Mouse (Mus musculus) neutrophil, adult 59 days (primary cell): ENCODE measurements around the gene Gtf2b. TPM values are rescaled to one million over a fixed set of nuclear protein-coding genes. Genes with fewer than 3 reads are reported as not detected.

Experiments
- total RNA-seq, 2 experiments: library from RNA; stranded (reverse); gene quantifications; 1 replicate in 1 of 2; 2 replicates in 1 of 2; pipeline ENCODE4 v1.2.4; 2023

Gtf2b gene
- 10 to 100 TPM; 50.9 to 54.6 TPM for total RNA-seq

DNA sequence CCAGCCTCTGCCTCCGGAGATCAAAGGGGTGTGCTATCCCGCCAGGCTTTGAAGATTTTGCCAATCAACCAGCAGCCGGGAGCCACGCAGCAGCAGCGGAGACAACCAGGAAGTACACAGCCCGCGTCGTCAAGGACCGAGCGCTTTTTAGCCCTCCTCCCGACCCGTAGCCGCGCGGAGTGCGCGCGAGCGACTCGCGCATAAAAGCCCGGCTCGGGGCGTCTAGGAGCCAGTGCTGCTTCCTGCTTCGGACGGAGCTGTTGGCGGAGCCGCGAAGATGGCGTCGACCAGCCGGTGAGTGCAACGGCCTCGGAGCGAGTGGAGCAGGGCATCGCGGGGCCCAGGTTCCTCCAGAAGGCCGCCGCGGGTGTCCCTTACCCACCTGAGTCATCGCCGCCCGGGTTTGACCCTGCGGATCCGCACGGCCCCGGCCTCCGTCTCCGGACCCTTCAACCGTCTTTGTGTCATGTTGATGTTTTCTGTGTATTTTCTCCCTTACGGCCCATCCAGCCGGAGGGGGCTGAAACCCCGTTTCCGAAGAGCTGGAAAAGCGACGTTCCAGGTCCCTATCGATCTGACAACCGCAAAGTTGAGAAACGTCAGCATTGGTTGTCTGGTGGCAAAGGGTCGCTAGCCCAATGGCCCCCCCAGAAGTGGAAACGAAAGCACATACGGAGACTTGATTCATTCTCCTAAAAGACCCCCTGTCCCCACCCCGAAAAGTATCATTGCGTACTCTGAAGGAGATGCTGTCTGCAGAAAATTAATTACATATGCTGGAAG, at the start of gene Gtf2b:
Gtf2b (plus strand) TSS at position 51 of the 783 bp plus-strand sequence.

Other genes starting within 250 kb of the Gtf2b start
- 1 to 10 TPM; 6.2 to 7.6 TPM for gene Gbp7, start 234.7 kb upstream of the Gtf2b start, total RNA-seq
- 10 to 100 TPM in 1 of 2 experiments, 1 to 10 TPM in 1; 8.3 to 14.0 TPM for gene Gbp3, start 205.0 kb upstream of the Gtf2b start, total RNA-seq
- not detected for gene Gbp2b, start 170.2 kb upstream of the Gtf2b start, total RNA-seq
- gene Gbp2, start 144.4 kb upstream of the Gtf2b start, total RNA-seq: 1 to 10 TPM; 6.3 to 7.9 TPM
- 1 to 10 TPM; 2.3 to 3.6 TPM for gene Kyat3, start 64.0 kb upstream of the Gtf2b start, total RNA-seq
- gene Pkn2, start 117.0 kb downstream of the Gtf2b start, total RNA-seq: 10 to 100 TPM; 41.5 to 45.2 TPM